Mouse (Mus musculus) kidney, adult 9 months (tissue): Measurements from ENCODE around the gene Vps13d.

Experiments used
- DNase-seq: peaks from one replicate; pipeline ENCODE4 v3.0.0; 2022

Gene Vps13d

DNA sequence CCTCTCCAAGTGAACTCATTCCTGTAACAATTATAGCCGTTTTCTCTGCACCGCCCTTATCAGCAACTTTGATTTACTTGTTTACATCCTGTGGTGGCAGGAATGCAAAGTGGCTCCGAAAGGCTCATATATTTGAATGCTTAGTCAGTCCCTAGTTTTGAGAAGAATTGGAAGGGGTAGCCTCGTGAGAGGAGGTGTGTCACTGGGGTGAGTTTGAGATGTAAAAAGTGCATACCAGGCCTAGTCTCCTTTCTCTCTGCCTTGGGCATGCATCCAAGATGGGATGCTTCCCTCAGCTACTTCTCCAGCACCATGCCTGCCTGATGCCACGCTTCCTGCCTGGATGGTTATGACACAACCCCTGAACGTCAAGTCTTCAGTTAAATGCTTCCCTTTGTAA is 225.8 kb downstream of the Vps13d start:
- DNase-seq, result peak; percentile 37

DNA sequence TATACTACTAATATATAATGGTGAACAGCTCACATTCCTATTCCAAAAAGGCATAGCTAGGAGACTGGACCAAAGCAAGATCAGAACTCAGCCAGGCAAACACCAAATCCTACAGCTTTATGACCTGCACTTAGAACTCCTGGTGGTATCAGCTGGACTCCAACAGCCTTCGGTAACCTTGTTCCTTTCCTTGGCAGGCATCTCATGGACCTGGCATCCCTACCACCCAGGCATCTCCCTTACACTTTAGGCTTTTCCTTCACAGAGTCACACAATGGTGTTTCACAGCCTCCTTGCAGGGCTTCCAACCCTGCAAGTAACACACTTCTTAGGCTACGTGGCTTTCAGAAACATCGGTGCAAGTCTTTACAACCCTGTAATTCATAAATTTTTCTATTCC is 226.4 kb downstream of the Vps13d start:
- DNase-seq, result no peak

- no peak for DNase-seq
Measured at GRCm38 (mm10) chr4:144965255-144965654, 229.6 kb downstream of the Vps13d start.

GRCm38 (mm10) chr4:144961696-144962095 is 233.1 kb downstream of the Vps13d start:
- no peak for DNase-seq

DNA sequence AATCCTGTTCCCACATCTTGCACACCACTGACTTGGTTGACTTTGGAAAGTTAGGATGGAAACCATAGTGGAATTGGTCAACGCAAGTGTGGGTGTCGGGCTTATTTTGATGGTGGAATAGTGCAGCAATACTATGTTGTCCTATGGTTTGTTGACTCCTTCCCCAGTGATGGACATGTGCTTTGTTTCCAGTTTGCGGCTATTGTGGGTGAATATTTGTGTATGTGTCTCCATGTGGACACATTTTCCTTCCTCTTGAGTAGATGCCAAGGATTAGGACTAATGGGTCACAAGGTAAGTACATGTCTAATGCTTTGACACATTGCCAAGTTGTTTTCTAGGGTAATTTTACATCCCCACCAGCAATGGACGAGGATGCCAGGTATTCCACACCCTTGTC is 233.6 kb downstream of the Vps13d start:
- DNase-seq, result peak; percentile 59

DNA sequence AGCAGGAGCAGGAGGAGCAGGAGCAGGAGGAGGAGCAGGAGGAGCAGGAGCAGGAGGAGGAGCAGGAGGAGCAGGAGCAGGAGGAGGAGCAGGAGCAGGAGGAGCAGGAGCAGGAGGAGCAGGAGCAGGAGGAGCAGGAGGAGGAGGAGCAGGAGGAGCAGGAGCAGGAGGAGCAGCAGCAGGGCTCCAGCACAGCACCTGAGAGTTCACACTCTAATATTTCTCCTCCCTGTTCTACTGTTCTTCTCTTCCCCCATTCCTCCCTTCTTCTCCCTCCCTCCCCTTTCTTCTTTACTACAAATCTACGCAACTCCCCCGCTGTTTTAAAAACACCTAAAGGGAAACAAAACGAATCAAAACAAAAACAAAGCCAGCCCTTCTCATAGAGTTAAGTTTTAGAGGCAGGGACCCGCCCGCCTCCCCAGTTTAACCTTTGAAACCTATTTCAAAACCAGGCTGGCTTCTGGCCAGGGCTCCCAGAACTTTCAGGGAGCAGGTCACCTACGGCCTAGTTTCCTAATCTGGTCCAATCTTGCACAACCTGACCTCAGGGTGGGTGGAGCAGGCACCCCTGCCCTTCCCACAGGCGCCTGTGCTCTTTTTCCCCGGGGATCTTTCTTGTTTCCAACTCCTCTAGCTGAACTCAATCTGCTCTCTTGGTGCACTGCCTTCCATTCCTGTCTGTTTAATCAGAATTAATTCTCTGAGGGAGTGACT is 234.5 kb downstream of the Vps13d start:
- peak; percentile 98 for DNase-seq

GRCm38 (mm10) chr4:144957721-144958120 is 237.1 kb downstream of the Vps13d start:
- DNase-seq, result peak; percentile 92

DNA sequence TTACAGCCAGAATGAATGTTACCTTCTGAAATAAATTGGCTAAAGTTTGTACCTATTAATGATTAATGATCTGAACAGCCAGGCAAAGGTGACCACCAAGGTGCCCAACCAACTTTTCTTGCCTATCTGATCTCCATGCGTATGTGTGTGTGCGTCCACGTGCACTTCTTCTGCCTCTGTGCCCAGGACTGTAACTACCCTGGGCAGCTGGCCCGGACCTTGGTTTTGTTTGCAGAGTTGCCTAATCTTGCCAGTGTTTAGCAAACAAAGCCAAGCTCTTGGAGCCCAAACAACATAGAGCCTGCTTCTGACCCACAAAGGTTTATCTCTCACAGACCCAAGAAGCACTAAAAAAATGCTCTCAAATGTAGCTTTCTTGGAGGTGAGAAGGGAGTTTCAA is 237.6 kb downstream of the Vps13d start:
- peak; percentile 95 for DNase-seq

- no peak for DNase-seq
Measured at GRCm38 (mm10) chr4:144956293-144956692, 238.5 kb downstream of the Vps13d start.

- DNase-seq, result no peak
Measured at GRCm38 (mm10) chr4:144955863-144956262, 238.9 kb downstream of the Vps13d start.

DNA sequence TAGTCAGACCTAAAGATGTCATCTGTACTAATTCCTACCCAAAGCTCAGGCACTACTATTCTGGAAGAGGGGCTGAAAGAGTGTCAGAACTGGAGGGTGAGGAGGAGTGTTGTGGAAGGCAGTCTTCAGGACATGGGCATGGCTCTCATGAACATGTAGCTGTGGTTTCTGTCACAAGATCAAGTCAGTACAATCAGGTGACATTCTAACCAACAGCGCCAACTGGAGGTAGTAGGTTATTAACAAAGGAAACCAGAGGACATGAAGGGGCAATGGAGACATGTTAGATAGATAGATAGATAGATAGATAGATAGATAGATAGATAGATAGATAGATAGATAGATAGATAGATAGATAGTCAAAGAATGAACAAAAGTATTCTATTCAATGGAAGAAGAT is 241.4 kb downstream of the Vps13d start:
- DNase-seq, result no peak

DNA sequence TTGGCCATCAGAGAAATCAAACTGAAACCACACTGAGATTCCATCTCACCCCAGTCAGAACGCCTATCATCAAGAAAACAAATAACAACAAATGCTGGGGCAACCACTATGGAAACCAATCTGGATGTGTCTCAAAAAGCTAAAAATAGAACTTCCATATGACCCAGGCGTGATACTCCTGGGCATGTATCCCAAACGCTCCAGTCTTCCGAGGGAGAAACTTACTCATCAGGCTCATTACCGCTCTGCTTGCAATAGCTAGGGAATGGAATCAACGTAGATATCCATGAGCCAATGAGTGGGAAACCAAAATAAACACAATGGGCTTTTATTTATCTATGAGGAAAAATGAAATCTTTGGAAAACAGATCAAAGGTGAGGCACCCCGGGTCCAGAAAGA is 242.9 kb downstream of the Vps13d start:
- DNase-seq, result no peak

GRCm38 (mm10) chr4:144950883-144951282 is 243.9 kb downstream of the Vps13d start:
- DNase-seq, result no peak

DNA sequence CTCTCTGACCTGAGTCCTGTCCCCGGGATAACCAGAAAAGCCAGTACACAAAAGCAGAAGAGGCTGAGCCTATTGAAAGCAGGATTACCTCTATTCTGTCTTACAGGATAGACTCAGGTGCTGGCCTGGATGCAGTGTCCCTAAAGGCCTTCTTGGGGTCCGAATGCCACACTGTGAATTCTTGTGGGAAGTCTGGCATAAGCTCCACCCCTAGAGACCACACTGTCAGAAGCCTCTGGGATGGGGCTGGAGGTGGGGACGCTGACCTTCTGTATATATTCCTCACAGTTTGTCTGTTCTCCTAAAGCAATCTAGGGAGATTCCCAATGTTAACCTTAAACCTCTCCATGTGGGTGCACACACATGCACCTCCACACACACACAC is 244.5 kb downstream of the Vps13d start:
- DNase-seq, result no peak

DNA sequence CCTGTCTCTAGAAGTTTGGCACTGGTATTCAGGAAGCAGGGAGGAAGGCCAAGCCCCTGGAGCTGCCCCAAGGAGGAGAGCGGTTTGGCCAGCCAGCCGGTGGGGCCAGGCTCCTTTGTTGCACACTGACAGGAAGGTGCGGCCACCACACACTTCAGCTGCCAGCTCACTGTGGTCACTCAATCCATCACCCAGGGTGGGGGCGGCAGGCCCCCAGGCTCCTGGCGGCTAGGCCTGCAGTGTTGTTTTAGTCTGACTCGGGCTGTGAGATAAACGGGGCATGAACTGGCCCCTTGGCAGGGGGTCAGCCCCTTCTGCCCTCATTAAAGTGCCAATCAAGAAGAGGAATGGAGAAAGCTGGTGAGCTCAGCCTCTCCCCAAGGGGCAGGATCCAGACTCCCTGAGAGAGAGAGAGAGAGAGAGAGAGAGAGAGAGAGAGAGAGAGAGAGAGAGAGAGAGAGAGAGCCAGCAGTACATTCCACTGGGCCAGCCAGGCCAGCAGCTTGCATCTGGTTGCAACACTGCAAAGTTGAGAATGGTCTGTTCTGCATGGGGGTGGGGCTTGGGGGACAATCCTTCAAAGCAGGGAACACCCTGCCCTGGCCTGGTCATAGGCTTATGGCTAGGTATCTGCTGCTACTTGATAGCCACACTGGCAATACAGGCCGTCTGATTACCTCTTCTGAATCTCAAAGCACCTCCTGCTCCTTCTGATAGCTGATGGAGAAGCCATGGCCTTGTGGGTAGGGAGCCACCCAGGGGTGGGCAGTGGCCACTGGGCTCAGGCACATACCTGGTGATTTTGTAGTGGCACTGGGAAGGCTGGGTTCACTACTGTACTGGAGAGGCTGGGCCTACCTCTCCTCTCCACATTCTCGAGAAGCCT is 245.1 kb downstream of the Vps13d start:
- DNase-seq, result peak; percentile 91

DNA sequence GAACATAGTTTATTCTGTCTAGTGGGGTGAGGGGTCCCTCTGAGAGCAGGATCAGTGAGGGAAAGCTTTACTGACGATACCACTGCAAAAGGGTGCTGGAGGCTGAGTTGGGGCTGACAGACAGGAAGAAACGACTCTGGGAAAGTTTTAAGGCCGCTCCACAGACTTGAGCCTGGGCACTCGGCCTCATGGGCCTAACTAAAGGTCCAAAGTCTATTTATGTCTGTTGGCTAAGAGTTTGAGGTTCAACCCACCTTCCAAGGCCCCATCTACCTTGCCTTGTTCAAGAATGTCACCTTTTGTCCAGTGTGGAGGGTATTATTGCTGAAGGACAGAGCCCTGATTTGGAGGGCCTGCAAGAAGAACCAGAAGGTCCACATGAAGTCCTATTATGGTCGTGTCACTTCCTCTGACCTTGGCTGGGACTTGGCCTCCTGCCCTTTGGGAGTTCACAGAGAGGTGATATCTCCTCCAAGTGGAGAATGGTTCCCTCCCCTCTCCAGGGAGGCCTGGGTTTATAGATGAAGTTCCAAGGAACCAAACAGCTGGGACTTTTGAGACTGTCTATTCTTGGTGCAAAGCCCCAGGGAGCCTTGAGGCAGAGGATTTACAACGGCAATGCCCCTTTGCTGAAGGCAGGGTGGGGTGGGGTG is 246.9 kb downstream of the Vps13d start:
- DNase-seq, result peak; percentile 92

- DNase-seq, result no peak
Measured at GRCm38 (mm10) chr4:144943273-144943672, 251.5 kb downstream of the Vps13d start.

GRCm38 (mm10) chr4:144942433-144942832 is 252.4 kb downstream of the Vps13d start:
- DNase-seq, result no peak

DNA sequence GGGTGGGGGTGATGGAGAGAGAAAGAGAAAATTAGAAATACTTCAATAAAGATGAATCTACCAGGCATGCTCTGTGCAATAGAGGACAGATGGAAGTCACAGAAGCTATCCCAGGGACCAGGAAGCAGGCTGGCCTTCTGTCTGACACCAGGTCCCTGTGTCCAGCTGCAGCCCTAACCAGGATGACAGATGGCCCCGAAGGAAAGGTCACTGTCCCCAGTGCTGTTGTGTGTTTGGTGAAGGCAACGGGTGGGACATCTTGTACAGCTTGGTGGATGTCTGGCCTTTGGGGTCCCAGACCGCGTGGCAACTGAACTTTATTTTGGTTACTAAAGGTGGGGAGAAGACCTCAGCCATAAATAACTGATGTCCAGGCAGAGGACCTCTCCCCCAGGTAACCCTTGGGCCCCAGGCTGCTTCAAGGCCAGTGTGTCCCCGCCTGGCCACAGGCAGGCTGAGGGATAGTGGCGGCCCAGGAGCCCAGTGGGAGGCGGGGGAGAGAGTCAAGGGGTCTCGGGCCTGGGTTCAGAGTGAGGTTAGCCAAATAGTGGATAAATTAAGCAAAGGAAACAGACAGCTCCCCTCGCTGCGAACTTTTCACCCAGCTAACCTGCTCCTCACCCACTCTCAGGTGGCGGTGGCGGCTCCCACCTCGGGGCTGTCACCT is 253.9 kb downstream of the Vps13d start:
- no peak for DNase-seq

GRCm38 (mm10) chr4:144939847-144940411 is 254.9 kb downstream of the Vps13d start:
- DNase-seq, result no peak

GRCm38 (mm10) chr4:144936563-144937154 is 258.1 kb downstream of the Vps13d start:
- DNase-seq, result no peak

- no peak for DNase-seq
Measured at GRCm38 (mm10) chr4:144934501-144934900, 260.3 kb downstream of the Vps13d start.
